Mouse (Mus musculus) lung, postnatal 14 days (tissue): ENCODE measurements around the gene Zfp706.

Experiments
- DNase-seq: peaks from one replicate; pipeline ENCODE4 v3.0.0; 2021

Zfp706 gene

GRCm38 (mm10) chr15:36975690-36976089 lies 31.9 kb downstream of the Zfp706 start:
- no peak for DNase-seq

- no peak for DNase-seq
Observed at GRCm38 (mm10) chr15:36975256-36975620, 32.3 kb downstream of the Zfp706 start.

- no peak for DNase-seq
Observed at GRCm38 (mm10) chr15:36974614-36975255, 32.8 kb downstream of the Zfp706 start.

GRCm38 (mm10) chr15:36973714-36974113 lies 33.9 kb downstream of the Zfp706 start:
- no peak for DNase-seq

- DNase-seq, result no peak
Observed at GRCm38 (mm10) chr15:36973290-36973689, 34.3 kb downstream of the Zfp706 start.

- no peak for DNase-seq
Observed at GRCm38 (mm10) chr15:36969794-36970193, 37.8 kb downstream of the Zfp706 start.

GRCm38 (mm10) chr15:36968295-36968694 lies 39.3 kb downstream of the Zfp706 start:
- DNase-seq, result no peak

GRCm38 (mm10) chr15:36967381-36968211 lies 40.0 kb downstream of the Zfp706 start:
- no peak for DNase-seq

- DNase-seq, result no peak
Observed at GRCm38 (mm10) chr15:36966940-36967339, 40.6 kb downstream of the Zfp706 start.

GRCm38 (mm10) chr15:36966466-36966865 lies 41.1 kb downstream of the Zfp706 start:
- DNase-seq, result peak; percentile 29

GRCm38 (mm10) chr15:36965743-36966142 lies 41.8 kb downstream of the Zfp706 start:
- no peak for DNase-seq

- DNase-seq, result no peak
Observed at GRCm38 (mm10) chr15:36962931-36963330, 44.6 kb downstream of the Zfp706 start.

- DNase-seq, result no peak
Observed at GRCm38 (mm10) chr15:36960876-36961237, 46.7 kb downstream of the Zfp706 start.

GRCm38 (mm10) chr15:36960010-36960875 lies 47.3 kb downstream of the Zfp706 start:
- DNase-seq, result peak; percentile 31

GRCm38 (mm10) chr15:36956221-36956620 lies 51.4 kb downstream of the Zfp706 start:
- DNase-seq, result no peak

- DNase-seq, result no peak
Observed at GRCm38 (mm10) chr15:36950258-36950657, 57.3 kb downstream of the Zfp706 start.

GRCm38 (mm10) chr15:36948866-36949546 lies 58.6 kb downstream of the Zfp706 start:
- DNase-seq, result peak; percentile 19
